Mouse (Mus musculus) limb, embryonic 11.5 days (tissue): ENCODE measurements at regions not wholly inside any gene's neighbourhood (a gene's known extent, or its start where the extent isn't known, plus 50 kb on each side); places are given as distances from the start of the nearest gene placed in this dataset.
A peak's percentile ranks its signal among the peaks of the same experiment; 100 is the strongest.

Source experiments
- ATAC-seq: fragments of 200-750 bp; cut with Nextera tagmentation; 2 replicates; pipeline ENCODE4 v1.8.0; 2017; ENCODE audit warnings: low read depth; ENCODE audit not compliant: insufficient number of reproducible peaks, low FRiP score, low TSS enrichment
- DNase-seq: peaks from one replicate; pipeline ENCODE4 v3.0.0-alpha.2; 2015; ENCODE audit warnings: low spot score
- H3K27ac ChIP-seq: fragments of 300-500 bp; sonication (generic); replicated peaks from 2 replicates; pipeline ENCODE4 v1.5.1; 2014; ENCODE audit warnings: low read depth, mild to moderate bottlenecking, low read length
- H3K27me3 ChIP-seq: fragments of 300-500 bp; sonication (generic); 2 replicates; pipeline ENCODE4 v1.6.1; 2014; ENCODE audit warnings: mild to moderate bottlenecking, low read length, mixed read lengths; ENCODE audit not compliant: control insufficient read depth, insufficient read depth
- H3K36me3 ChIP-seq: fragments of 300-500 bp; sonication (generic); 2 replicates; pipeline ENCODE4 v1.6.1; 2014; ENCODE audit warnings: mild to moderate bottlenecking, low read length, moderate library complexity, mixed read lengths; ENCODE audit not compliant: control insufficient read depth, insufficient read depth
- H3K4me1 ChIP-seq: fragments of 300-500 bp; sonication (generic); 2 replicates; pipeline ENCODE4 v1.6.1; 2014; ENCODE audit warnings: low read length, mixed read lengths; ENCODE audit not compliant: control insufficient read depth, insufficient read depth
- H3K4me2 ChIP-seq: fragments of 300-500 bp; sonication (generic); 2 replicates; pipeline ENCODE4 v1.6.1; 2014; ENCODE audit warnings: low read depth, mild to moderate bottlenecking, moderate library complexity; ENCODE audit not compliant: severe bottlenecking
- H3K4me3 ChIP-seq: fragments of 300-500 bp; sonication (generic); 2 replicates; pipeline ENCODE4 v1.5.1; 2014; ENCODE audit warnings: low read depth, low read length
- H3K9ac ChIP-seq: fragments of 300-500 bp; sonication (generic); 2 replicates; pipeline ENCODE4 v1.6.1; 2014; ENCODE audit warnings: mild to moderate bottlenecking, low read length
- H3K9me3 ChIP-seq: fragments of 300-500 bp; sonication (generic); 2 replicates; pipeline ENCODE4 v1.6.1; 2016; ENCODE audit warnings: low read length; ENCODE audit not compliant: control insufficient read depth
- WGBS: fragments of 180-500 bp; shearing (Covaris S2); extraction: QIAGEN DNeasy Blood & Tissue Kit; methylation state at CpG from one replicate; pipeline ENCODE4 v1.1.7; 2014; 5-methylcytosine and 5-hydroxymethylcytosine counted together

DNA sequence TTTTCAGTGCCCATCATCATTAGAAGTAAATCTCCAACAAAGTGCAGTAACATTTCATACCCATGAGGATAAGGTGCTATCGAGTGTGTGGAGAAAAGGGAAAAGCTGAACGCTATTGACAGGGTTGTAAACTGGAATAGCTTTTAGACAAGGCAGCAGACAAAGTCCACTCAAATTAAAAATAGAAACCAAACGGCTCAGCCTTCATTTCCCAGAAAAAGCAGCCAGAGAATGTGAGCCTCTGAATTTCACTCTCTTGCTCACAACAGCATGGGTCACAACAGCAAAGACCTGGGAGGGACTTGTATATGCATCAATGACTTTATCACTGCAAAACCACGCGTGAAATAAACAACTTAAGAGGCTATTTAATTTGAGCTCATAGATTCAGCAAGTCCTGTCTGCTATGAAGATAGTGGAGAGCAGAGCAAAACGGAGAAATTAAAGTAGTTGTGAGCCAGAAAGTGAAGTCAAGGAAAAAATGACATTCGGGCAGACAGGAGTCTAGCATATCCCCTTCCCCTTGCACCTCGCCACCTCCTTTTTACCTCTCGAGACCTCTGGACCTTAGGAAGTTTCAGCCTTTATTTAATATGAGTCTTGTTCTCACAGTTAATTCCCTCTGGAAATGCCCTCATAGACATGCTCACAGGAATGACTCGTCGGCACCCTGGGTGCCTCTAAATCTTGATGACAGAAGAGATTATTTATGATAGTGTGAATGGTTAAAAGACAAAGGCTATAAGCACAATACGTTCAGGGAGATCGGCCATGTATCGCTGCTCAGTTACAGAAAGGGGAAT, 261.9 kb downstream of the Gm4340 start:
- 67% methylated on average over 14 of the region's 14 CpGs for WGBS
- Histone ChIP-seq H3K4me2 (no peak overlapping the region), H3K4me1 (no peaks in the 10 kb centered on the region), H3K27me3 (no peaks in the 10 kb centered on the region), H3K36me3 (no peaks in the 10 kb centered on the region), H3K9me3 (no peaks in the 10 kb centered on the region), H3K4me3 (no peak overlapping the region), H3K9ac (no peak overlapping the region), H3K27ac (no peak overlapping the region)
- ATAC-seq (no peak), DNase-seq (no peak)

DNA sequence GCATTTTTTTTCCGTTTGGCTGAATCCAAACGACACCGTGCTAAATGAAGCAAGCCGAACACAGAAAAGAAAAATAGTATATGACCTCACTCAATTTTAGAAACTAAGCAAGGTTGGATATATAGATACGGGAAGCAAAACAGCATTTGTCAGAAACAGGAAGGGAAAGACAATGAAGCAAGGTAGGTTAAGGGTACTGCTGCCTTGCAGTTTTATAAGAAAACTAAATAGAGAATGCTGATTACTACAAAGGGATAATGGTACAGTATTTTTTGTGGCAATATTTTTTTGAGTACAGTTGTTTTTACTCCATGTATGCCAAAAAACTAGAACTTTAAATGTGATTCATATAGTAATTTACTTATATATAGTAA, 262.5 kb downstream of the Gm4340 start:
- ATAC-seq (no peak), DNase-seq (no peak)
- Histone ChIP-seq H3K4me2 (no peak overlapping the region), H3K4me3 (no peak overlapping the region), H3K27ac (no peak overlapping the region), H3K27me3 (no peaks in the 10 kb centered on the region), H3K4me1 (no peaks in the 10 kb centered on the region), H3K9me3 (no peaks in the 10 kb centered on the region), H3K36me3 (no peaks in the 10 kb centered on the region), H3K9ac (no peak overlapping the region)
- 86% methylated on average over 5 of the region's 5 CpGs for WGBS

GRCm38 (mm10) chr10:104486226-104486944, 292.5 kb downstream of the Gm4340 start:
- no peak overlapping the region for H3K4me3 ChIP-seq
- no peak overlapping the region for H3K27ac ChIP-seq
- ATAC-seq (peak; percentile 47; the same call in 1 of the 2 replicates), DNase-seq (no peak)
- H3K9ac ChIP-seq, result no peak overlapping the region
- H3K36me3 ChIP-seq, result no peaks in the 10 kb centered on the region
- no peaks in the 10 kb centered on the region for H3K4me1 ChIP-seq
- no peaks in the 10 kb centered on the region for H3K9me3 ChIP-seq
- 91% methylated on average over 5 of the region's 5 CpGs for WGBS
- no peak overlapping the region for H3K4me2 ChIP-seq
- no peaks in the 10 kb centered on the region for H3K27me3 ChIP-seq

GRCm38 (mm10) chr10:104489301-104489700, 295.5 kb downstream of the Gm4340 start:
- H3K27me3 ChIP-seq, result no peaks in the 10 kb centered on the region
- H3K4me3 ChIP-seq, result no peak overlapping the region
- H3K4me1 ChIP-seq, result no peaks in the 10 kb centered on the region
- no peak overlapping the region for H3K27ac ChIP-seq
- no peaks in the 10 kb centered on the region for H3K36me3 ChIP-seq
- no peak for DNase-seq
- no peak overlapping the region for H3K9ac ChIP-seq
- WGBS, result 89% methylated on average over 4 of the region's 4 CpGs
- no peak overlapping the region for H3K4me2 ChIP-seq
- ATAC-seq, result no peak
- H3K9me3 ChIP-seq, result no peaks in the 10 kb centered on the region

GRCm38 (mm10) chr10:104490943-104491631, 297.2 kb downstream of the Gm4340 start:
- H3K4me2 ChIP-seq, result no peak overlapping the region
- 74% methylated on average over 2 of the region's 2 CpGs for whole genome bisulfite sequencing
- no peak overlapping the region for H3K27ac ChIP-seq
- H3K36me3 ChIP-seq, result no peaks in the 10 kb centered on the region
- no peak overlapping the region for H3K4me3 ChIP-seq
- H3K4me1 ChIP-seq, result no peaks in the 10 kb centered on the region
- H3K27me3 ChIP-seq, result no peaks in the 10 kb centered on the region
- no peaks in the 10 kb centered on the region for H3K9me3 ChIP-seq
- no peak for ATAC-seq
- no peak for DNase-seq
- no peak overlapping the region for H3K9ac ChIP-seq
